Mouse (Mus musculus) liver, embryonic 14.5 days (tissue): ENCODE results near the gene Tbl1x.

Source experiments
- CTCF ChIP-seq: IDR thresholded peaks from 2 replicates; pipeline ENCODE4 v1.5.1; 2016; ENCODE audit warnings: antibody characterized with exemption, low read depth, control low read depth
- EP300 ChIP-seq: IDR thresholded peaks from 2 replicates; pipeline ENCODE4 v1.6.1; 2016; ENCODE audit warnings: antibody characterized with exemption, low read depth

DNA sequence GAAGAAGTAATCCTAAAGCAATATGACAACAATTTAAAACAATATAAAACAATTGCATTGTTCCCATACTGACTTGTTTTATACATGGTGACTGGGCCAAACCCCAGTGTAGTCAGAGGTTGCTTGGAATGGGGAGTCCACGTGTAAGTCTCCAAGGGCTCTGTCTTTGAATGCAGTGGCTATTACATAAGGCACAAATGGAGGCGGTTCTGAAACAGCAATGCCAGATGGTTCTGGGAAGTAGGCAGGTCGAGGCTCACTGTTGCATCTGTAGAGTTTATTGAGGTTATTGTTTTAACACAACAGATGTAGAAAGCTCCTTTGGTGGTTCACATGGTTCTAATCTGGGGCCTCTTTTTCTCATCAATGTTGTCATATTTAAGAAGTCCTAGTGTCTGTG is 66.3 kb downstream of the Tbl1x start:
- no peak for TF ChIP-seq CTCF
- TF ChIP-seq EP300 = no peak
